Mouse (Mus musculus): Measurements from ENCODE around the gene Krtap3-3.
"Not testable (repeated sequence)": the region's sequence is repeated elsewhere in the genome, so short reads cannot be mapped to it uniquely, and the experiment has no call there.

The Krtap3-3 gene

GRCm38 (mm10) chr11:99550765-99551164 lies at the start of gene Krtap3-3:
Gene Krtap3-3 (minus strand): TSS chr11:99550865.
- DNase-seq, result no peak

GRCm38 (mm10) chr11:99597742-99598141 lies 47.1 kb upstream of the Krtap3-3 start, which contains the start of gene Krtap9-3:
Gene Krtap9-3 (minus strand): TSS chr11:99598105.
- not testable (repeated sequence) for DNase-seq

GRCm38 (mm10) chr11:99590981-99591380 lies 40.3 kb upstream of the Krtap3-3 start, which contains the start of gene Krtap1-3:
Gene Krtap1-3 (minus strand): TSS chr11:99591339.
- DNase-seq, result no peak

- DNase-seq, result peak; percentile 21
These were observed 34.4 kb upstream of the Krtap3-3 start for GRCm38 (mm10) chr11:99585096-99585495.

- DNase-seq, result no peak
These were observed 32.6 kb upstream of the Krtap3-3 start, which contains the start of gene Krtap1-4 for GRCm38 (mm10) chr11:99583245-99583704. Gene Krtap1-4 (minus strand): TSS chr11:99583654.

- DNase-seq, result no peak
These were observed 30.9 kb upstream of the Krtap3-3 start for GRCm38 (mm10) chr11:99581564-99581963.

- no peak for DNase-seq
These were observed 30.4 kb upstream of the Krtap3-3 start for GRCm38 (mm10) chr11:99581051-99581450.

- DNase-seq, result no peak
These were observed 30.0 kb upstream of the Krtap3-3 start, which contains the start of gene Krtap1-5 for GRCm38 (mm10) chr11:99580636-99581035. Gene Krtap1-5 (minus strand): TSS chr11:99581016.

GRCm38 (mm10) chr11:99574106-99574505 lies 23.4 kb upstream of the Krtap3-3 start:
- peak; percentile 65 for DNase-seq

GRCm38 (mm10) chr11:99573164-99573563 lies 22.5 kb upstream of the Krtap3-3 start:
- no peak for DNase-seq

GRCm38 (mm10) chr11:99566530-99566929 lies 15.9 kb upstream of the Krtap3-3 start, which contains the start of gene Krtap3-1:
Gene Krtap3-1 (minus strand): TSS chr11:99566630.
- DNase-seq, result no peak

GRCm38 (mm10) chr11:99562580-99562979 lies 11.9 kb upstream of the Krtap3-3 start:
- DNase-seq, result no peak

- DNase-seq, result no peak
These were observed 8.7 kb upstream of the Krtap3-3 start, which contains the start of gene Gm11939 for GRCm38 (mm10) chr11:99559366-99559765. Gene Gm11939 (minus strand): TSS chr11:99559466.

GRCm38 (mm10) chr11:99557976-99558745 lies 7.5 kb upstream of the Krtap3-3 start:
- no peak for DNase-seq

- DNase-seq, result no peak
These were observed 6.1 kb upstream of the Krtap3-3 start, which contains the start of gene Krtap3-2 for GRCm38 (mm10) chr11:99556753-99557152. Gene Krtap3-2 (minus strand): TSS chr11:99556853.

GRCm38 (mm10) chr11:99556195-99556594 lies 5.5 kb upstream of the Krtap3-3 start:
- no peak for DNase-seq

GRCm38 (mm10) chr11:99547892-99548291 lies 2.8 kb downstream of the Krtap3-3 start:
- no peak for DNase-seq

GRCm38 (mm10) chr11:99539721-99540120 lies 10.9 kb downstream of the Krtap3-3 start:
- DNase-seq, result peak; percentile 28

- DNase-seq, result no peak
These were observed 29.3 kb downstream of the Krtap3-3 start, which contains the start of gene Krt39 for GRCm38 (mm10) chr11:99521288-99521860. Gene Krt39 (minus strand): TSS chr11:99521338.

- DNase-seq, result no peak
These were observed 36.6 kb downstream of the Krtap3-3 start for GRCm38 (mm10) chr11:99514098-99514497.
